Mouse (Mus musculus): ENCODE data around the gene Rps15a.

Gene Rps15a

DNA sequence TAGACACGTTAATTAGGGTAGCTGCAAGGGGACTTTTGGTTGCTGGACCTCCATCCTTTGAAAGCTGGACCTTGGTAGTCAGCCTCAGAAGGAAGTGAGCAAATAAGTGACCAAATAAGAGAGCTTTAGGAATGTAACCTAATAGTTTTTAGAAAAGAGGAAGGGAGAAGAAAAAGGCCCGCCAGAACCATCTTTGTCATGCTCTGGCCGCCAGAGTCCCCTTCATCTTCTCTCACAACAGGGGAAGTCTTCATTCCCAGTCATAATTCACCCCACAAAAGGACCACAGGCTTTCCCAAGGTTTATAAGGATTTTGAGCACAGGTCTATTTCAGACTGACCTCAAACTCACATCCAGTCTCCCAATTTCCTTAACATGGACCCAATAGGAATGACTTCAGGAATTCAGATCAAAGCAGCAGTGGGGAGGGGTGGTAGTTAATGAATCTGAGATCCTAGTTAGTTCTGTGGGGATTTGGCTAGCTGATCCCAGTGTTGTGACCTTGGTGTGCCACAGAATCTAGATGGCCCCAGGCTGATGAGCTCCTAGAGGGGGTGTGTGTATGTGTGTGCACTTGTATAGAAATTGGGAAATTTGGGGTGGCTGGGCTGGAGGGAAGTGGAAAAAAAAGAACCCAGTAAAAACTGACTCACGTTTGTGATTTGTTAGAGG is 1.7 kb upstream of the Rps15a start:
- intact Hi-C loops (cut with DNase I) = no loop called here

DNA sequence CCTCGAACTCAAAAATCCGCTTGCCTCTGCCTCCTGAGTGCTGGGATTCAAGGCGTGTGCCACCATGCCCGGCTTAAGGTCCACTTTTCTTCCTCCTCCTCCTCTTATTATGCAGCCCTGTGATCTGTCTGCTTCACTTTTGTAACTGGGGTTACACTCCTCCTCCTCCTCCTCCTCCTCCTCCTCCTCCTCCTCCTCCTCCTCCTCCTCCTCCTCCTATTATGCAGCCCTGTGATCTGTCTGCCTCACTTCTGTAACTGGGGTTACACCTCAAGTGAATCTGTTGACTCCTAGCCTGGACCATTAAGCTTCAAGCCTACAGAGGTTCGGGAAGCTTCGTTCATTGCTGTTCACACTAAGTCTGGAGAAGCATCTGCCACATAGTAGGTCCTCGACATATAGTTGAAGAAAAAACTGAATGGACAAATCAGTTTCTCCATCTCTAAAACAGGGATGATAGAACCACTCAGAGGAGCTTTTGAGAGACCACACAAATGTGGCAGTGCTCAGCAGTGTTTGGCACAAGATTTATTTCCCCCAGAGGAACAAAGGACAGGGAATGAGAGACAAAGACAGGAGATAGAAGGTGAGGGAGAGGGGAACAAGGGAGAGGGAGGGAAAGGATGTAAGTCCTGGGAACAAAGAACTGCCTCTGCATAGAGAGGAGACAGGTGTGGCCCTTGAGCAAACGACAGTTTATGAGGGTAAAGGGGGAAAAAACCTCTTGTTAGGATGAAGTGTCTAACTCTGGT is 975 bp upstream of the Rps15a start:
- intact Hi-C loops (cut with DNase I) = no loop called here

GRCm38 (mm10) chr7:118115533-118115876 is 483 bp downstream of the Rps15a start:
- intact Hi-C loops (cut with DNase I) = no loop called here

DNA sequence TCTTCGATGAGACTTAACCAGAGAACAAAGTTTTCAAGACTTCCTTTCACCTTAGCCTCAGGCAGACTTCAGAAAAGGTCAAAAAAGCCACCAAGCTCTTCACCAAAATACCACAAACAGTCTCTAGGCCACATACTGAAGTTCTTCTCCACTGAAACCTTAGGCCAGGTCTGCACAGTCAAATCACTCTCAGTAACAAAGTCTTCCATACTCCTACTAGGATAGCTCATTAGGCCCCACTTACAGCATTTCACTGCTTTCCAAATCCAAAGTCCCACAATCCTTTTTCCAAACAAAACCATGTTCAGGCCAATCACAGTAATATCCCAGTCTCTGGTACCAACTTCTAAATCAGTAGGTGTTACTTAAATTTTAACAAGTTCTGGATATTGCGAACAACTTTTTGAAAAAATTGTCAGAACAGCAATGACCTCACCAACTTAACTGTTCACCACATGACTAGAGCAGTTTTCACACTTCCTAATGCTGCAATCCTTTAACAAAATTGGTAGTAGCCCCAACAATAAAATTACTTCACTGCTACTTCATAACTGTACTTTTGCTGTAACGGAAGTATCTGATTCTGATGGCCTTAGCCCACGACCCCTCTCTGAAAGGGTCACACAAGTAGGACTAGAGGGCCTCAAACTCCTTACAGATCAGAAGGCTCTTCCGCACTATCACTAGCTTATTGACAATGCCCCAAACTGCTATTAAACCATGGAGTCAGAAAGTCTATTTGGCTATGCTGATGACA is 2.3 kb downstream of the Rps15a start:
- intact Hi-C loops (cut with DNase I) = no loop called here

GRCm38 (mm10) chr7:118111128-118111527 is 4.9 kb downstream of the Rps15a start:
- intact Hi-C loops (cut with DNase I) = no loop called here

DNA sequence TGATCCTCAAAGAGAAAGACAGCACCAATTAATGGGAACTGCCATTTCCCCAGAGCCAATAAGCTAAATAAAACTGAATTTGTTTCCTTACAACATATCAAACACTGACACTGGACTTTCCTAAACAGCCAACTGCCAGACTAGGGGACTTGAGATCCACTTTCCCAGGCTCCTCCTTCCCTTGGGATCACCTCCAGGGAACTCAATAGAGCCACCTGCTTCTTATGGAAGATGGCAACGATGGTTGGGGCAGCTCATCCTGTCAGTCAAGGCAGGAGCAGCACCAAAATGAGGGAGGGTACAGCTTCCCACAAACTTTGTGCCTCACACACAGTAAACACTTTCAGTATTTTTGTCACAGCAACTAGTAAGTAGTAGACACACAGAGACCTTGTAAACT is 8.3 kb downstream of the Rps15a start:
- intact Hi-C loops (cut with DNase I) = no loop called here

GRCm38 (mm10) chr7:118104458-118105052 is 11.4 kb downstream of the Rps15a start:
- intact Hi-C loops (cut with DNase I) = no loop called here

DNA sequence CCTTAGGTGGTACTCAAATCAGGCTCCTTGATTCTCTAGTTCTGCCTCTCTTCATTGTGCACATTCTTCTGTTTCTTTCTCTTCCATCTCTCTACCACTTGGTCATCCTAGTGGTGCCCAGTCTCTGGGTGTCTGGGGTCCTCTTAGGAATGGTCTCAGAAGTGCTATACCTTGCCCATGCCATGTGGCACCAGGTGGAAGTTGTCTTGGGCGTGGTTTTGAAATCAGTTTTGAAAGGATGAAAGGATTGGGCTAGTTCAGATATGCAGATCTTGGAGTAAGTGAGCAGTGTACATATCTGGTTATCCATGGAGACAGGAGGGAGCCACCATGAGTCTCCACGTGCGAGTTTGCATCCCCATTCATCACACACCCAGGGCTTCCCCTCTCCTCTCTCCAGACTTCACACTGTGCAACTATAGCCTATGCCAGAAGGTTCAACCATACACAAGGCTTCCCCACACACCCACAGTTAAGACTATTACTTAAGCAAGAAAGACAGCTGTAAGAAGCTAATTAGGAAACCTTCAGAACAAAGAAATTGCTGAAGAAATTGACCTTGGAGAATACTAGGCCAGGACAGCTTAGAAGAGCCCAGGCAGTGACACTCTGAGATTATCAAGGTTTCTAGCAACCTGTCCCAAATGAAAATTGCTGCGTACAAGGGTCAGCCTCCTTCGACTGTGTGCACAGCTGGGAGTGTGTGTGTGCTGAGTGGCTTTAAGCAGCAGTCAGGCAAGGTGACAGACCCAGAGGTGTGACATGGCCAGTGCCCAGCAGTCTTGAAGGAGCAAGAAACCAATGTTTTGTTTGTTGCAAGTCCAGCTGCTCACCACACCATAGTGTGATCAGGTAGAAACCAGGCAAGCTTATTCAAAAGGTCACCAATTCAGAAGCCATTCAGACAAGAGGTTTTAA is 12.3 kb downstream of the Rps15a start:
- intact Hi-C loops (cut with DNase I) = no loop called here

GRCm38 (mm10) chr7:118102678-118103461 is 13.1 kb downstream of the Rps15a start:
- intact Hi-C loops (cut with DNase I) = no loop called here

- intact Hi-C loops (cut with DNase I) = no loop called here
These were observed 13.8 kb downstream of the Rps15a start for GRCm38 (mm10) chr7:118102231-118102630.

- intact Hi-C loops (cut with DNase I) = no loop called here
These were observed 18.4 kb downstream of the Rps15a start for GRCm38 (mm10) chr7:118097615-118098014.

DNA sequence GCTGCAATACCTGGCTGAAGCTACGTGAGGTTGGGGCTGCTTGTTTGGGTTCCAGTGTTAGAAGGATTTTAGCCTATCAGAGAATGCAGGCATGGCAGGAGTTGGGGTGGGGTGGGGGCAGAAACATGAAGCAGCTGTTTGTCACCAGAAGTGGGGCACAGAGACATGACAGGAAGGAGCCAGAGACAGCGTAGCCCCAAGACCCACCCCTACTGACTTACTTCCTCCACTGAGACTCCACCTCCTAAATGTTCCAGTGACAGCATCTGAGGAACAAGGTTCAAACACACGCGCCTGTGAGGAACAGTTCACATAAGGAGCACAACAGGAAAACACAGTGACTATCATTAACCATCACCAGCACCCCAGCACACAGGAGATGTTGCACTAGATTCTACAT is 36.0 kb downstream of the Rps15a start:
- intact Hi-C loops (cut with DNase I) = no loop called here

DNA sequence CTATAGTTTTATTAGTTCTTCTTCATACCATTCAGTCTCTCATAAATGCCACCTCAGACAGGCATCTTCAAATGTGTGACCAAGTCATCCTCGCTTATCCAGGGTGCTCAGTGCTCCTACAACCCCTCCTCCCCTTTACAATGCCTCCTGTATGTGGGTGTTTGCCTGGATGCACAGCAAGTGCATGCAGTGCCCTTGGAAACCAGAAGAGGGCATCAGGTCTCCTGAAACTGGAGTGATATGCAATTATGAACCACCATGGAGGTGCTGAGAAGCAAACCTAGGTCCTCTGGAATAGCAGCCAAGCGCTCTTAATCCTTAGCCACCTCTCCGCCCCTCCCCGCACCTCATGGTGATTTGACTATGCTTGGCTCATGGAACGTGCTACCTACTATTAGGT is 36.9 kb downstream of the Rps15a start:
- intact Hi-C loops (cut with DNase I) = no loop called here

- intact Hi-C loops (cut with DNase I) = no loop called here
These were observed 48.7 kb downstream of the Rps15a start for GRCm38 (mm10) chr7:118067261-118067660.

DNA sequence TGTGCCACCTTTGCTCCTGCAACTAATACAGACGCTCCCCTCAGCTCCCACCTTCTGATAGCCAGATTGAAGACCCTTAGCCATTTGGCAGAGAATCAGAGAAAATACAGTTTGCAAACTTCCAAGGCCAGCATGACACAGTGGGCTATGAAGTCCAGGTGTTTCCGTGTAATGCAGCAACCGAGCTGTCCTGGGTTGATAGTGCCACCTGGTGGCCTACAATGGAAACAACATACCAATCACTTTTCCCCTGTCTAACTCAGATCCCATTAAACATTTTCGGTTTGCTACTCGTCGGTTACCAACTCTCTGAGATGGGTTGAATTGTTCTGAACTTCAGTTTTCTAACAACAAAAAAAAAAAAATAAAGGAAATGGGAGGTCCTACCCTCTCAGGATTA is 59.7 kb downstream of the Rps15a start:
- intact Hi-C loops (cut with DNase I) = no loop called here
